Mouse (Mus musculus) CH12.LX (cell line): ENCODE measurements around the gene Etl4. TPM values are rescaled to one million over a fixed set of nuclear protein-coding genes. Genes with fewer than 3 reads are reported as not detected.

Experiments
- DNase-seq: peaks from one replicate; pipeline ENCODE4 v3.0.0-alpha.2; 2013; ENCODE audit errors: extremely low read depth
- H3K27ac ChIP-seq: 2 replicates; pipeline ENCODE4 v1.5.1; 2012; ENCODE audit warnings: low read depth, mild to moderate bottlenecking, control low read depth, moderate library complexity; ENCODE audit not compliant: insufficient read depth
- H3K27me3 ChIP-seq: replicated peaks from 2 replicates; pipeline ENCODE3; 2012; ENCODE audit warnings: inconsistent platforms
- H3K36me3 ChIP-seq, 2 experiments: replicated peaks in 1 of 2; 2 replicates each; pipeline versions ENCODE3 to v1.6.1; 2012; ENCODE audit warnings: inconsistent platforms in 1 of 2, low read length in 1 of 2, mild to moderate bottlenecking in 1 of 2, mixed read lengths in 1 of 2, moderate library complexity in 1 of 2; ENCODE audit not compliant: control insufficient read depth in 1 of 2, insufficient read depth in 1 of 2
- H3K4me1 ChIP-seq, 2 experiments: 2 replicates each; pipeline ENCODE4 v1.6.1; 2012; ENCODE audit warnings: inconsistent platforms in 1 of 2, moderate library complexity in 1 of 2; ENCODE audit not compliant: insufficient read depth in 2 of 2, control insufficient read depth in 1 of 2
- H3K4me2 ChIP-seq: 2 replicates; pipeline ENCODE4 v1.6.1; 2012; ENCODE audit warnings: low read depth, mild to moderate bottlenecking, control low read depth; ENCODE audit not compliant: poor library complexity, insufficient read depth, severe bottlenecking
- H3K4me3 ChIP-seq, 3 experiments: fragments of 150-350 bp in 1 of 3; sonication (generic) in 1 of 3; replicated peaks in 1 of 3; 2 replicates each; pipeline versions ENCODE3 to v1.5.1; 2011 to 2012; ENCODE audit warnings: low read depth in 2 of 3, low read length in 2 of 3, mild to moderate bottlenecking in 2 of 3, moderate library complexity in 2 of 3, control low read depth in 1 of 3, improper control_type of control experiment in 1 of 3, inconsistent platforms in 1 of 3, mixed read lengths in 1 of 3; ENCODE audit not compliant: poor library complexity in 1 of 3
- H3K79me2 ChIP-seq: replicated peaks from 2 replicates; pipeline ENCODE4 v1.6.1; 2012; ENCODE audit warnings: mild to moderate bottlenecking, moderate library complexity; ENCODE audit not compliant: control insufficient read depth, poor library complexity, insufficient read depth, severe bottlenecking; ENCODE audit errors: extremely low read depth
- H3K9ac ChIP-seq: 2 replicates; pipeline ENCODE4 v1.6.1; 2012; ENCODE audit warnings: low read depth, mild to moderate bottlenecking, control low read depth, moderate library complexity; ENCODE audit not compliant: insufficient read depth
- H3K9me3 ChIP-seq: replicated peaks from 2 replicates; pipeline ENCODE3; 2012; ENCODE audit warnings: low read length, inconsistent platforms, mixed read lengths
- BHLHE40 ChIP-seq: IDR thresholded peaks from 2 replicates; pipeline ENCODE4 v1.6.1; 2011; ENCODE audit warnings: mild to moderate bottlenecking, low read depth, low read length, improper control_type of control experiment
- CHD1 ChIP-seq: IDR thresholded peaks from 2 replicates; pipeline ENCODE4 v1.6.1; 2012; ENCODE audit warnings: low read depth, low read length, improper control_type of control experiment, inconsistent platforms
- E2F4 ChIP-seq: IDR thresholded peaks from 2 replicates; pipeline ENCODE4 v1.6.1; 2011; ENCODE audit warnings: low read depth, low read length, improper control_type of control experiment; ENCODE audit not compliant: insufficient replicate concordance
- ELF1 ChIP-seq: IDR thresholded peaks from 2 replicates; pipeline ENCODE4 v1.6.1; 2014; ENCODE audit warnings: low read depth, mild to moderate bottlenecking, inconsistent platforms, low read length, improper control_type of control experiment
- EP300 ChIP-seq: IDR thresholded peaks from 2 replicates; pipeline ENCODE4 v1.6.1; 2011; ENCODE audit warnings: low read length, improper control_type of control experiment
- ETS1 ChIP-seq: conservative IDR thresholded peaks from 2 replicates; pipeline ENCODE4 v1.6.1; 2012; ENCODE audit warnings: low read depth, mild to moderate bottlenecking, inconsistent platforms, low read length, improper control_type of control experiment, moderate library complexity
- GABPA ChIP-seq: IDR thresholded peaks from 2 replicates; pipeline ENCODE4 v1.6.1; 2012; ENCODE audit warnings: low read depth, low read length, improper control_type of control experiment, inconsistent platforms; ENCODE audit not compliant: insufficient replicate concordance
- HCFC1 ChIP-seq: IDR thresholded peaks from 2 replicates; pipeline ENCODE4 v1.6.1; 2012; ENCODE audit warnings: low read depth, mild to moderate bottlenecking, inconsistent platforms, low read length, improper control_type of control experiment
- IRF4 ChIP-seq: IDR thresholded peaks from 2 replicates; pipeline ENCODE4 v1.6.1; 2014; ENCODE audit warnings: low read depth, mild to moderate bottlenecking, inconsistent platforms, low read length, improper control_type of control experiment
- JUN ChIP-seq: IDR thresholded peaks from 2 replicates; pipeline ENCODE4 v1.6.1; 2011; ENCODE audit warnings: low read depth, mild to moderate bottlenecking, low read length, improper control_type of control experiment, moderate library complexity; ENCODE audit not compliant: insufficient read depth
- JUND ChIP-seq: conservative IDR thresholded peaks from 2 replicates; pipeline ENCODE4 v1.6.1; 2011; ENCODE audit warnings: low read depth, low read length, improper control_type of control experiment
- KAT2A ChIP-seq: IDR thresholded peaks from 2 replicates; pipeline ENCODE4 v1.6.1; 2012; ENCODE audit warnings: low read length, improper control_type of control experiment, inconsistent platforms; ENCODE audit not compliant: insufficient replicate concordance
- MAX ChIP-seq: IDR thresholded peaks from 2 replicates; pipeline ENCODE4 v1.6.1; 2011; ENCODE audit warnings: low read length, improper control_type of control experiment
- MAZ ChIP-seq: IDR thresholded peaks from 2 replicates; pipeline ENCODE4 v1.6.1; 2012; ENCODE audit warnings: low read depth, mild to moderate bottlenecking, inconsistent platforms, low read length, improper control_type of control experiment, moderate library complexity
- MEF2A ChIP-seq: IDR thresholded peaks from 2 replicates; pipeline ENCODE4 v1.6.1; 2014; ENCODE audit warnings: low read depth, mild to moderate bottlenecking, inconsistent platforms, low read length, improper control_type of control experiment, borderline replicate concordance
- MXI1 ChIP-seq: IDR thresholded peaks from 2 replicates; pipeline ENCODE4 v1.6.1; 2011; ENCODE audit warnings: mild to moderate bottlenecking, low read depth, low read length, improper control_type of control experiment
- MYC ChIP-seq: IDR thresholded peaks from 2 replicates; pipeline ENCODE4 v1.6.1; 2011; ENCODE audit warnings: low read depth, mild to moderate bottlenecking, improper control_type of control experiment, low read length
- POLR2A ChIP-seq: IDR thresholded peaks from 2 replicates; pipeline ENCODE4 v1.6.1; 2011; ENCODE audit warnings: low read depth, mild to moderate bottlenecking, improper control_type of control experiment, low read length
- POLR2AphosphoS2 ChIP-seq: IDR thresholded peaks from 2 replicates; pipeline ENCODE4 v1.6.1; 2011; ENCODE audit warnings: low read depth, low read length, improper control_type of control experiment
- SIN3A ChIP-seq: IDR thresholded peaks from 2 replicates; pipeline ENCODE4 v1.6.1; 2012; ENCODE audit warnings: low read length, improper control_type of control experiment, inconsistent platforms
- TCF12 ChIP-seq: IDR thresholded peaks from 2 replicates; pipeline ENCODE4 v1.6.1; 2014; ENCODE audit warnings: low read depth, mild to moderate bottlenecking, inconsistent platforms, low read length, improper control_type of control experiment
- USF1 ChIP-seq: IDR thresholded peaks from 2 replicates; pipeline ENCODE4 v1.6.1; 2014; ENCODE audit warnings: low read depth, mild to moderate bottlenecking, inconsistent platforms, low read length, improper control_type of control experiment
- USF2 ChIP-seq: conservative IDR thresholded peaks from 2 replicates; pipeline ENCODE4 v1.6.1; 2011; ENCODE audit warnings: low read depth, low read length, improper control_type of control experiment
- ZC3H11A ChIP-seq: IDR thresholded peaks from 2 replicates; pipeline ENCODE4 v1.6.1; 2012; ENCODE audit warnings: low read depth, mild to moderate bottlenecking, inconsistent platforms, low read length, improper control_type of control experiment
- ZNF384 ChIP-seq: IDR thresholded peaks from 2 replicates; pipeline ENCODE4 v1.6.1; 2012; ENCODE audit warnings: low read depth, low read length, improper control_type of control experiment, inconsistent platforms
- dilution Hi-C: fragments of 300-500 bp; cut with MboI; formaldehyde crosslinking; loops from 2 replicates; pipeline ENCODE4 v1.14.3; 2020; ENCODE audit warnings: low sequenced_read_pairs; ENCODE audit not compliant: extremely low pct_unique_long_range_greater_than_20kb, extremely low pct_ligation_motif_present
- in situ Hi-C: fragments of 300-500 bp; cut with MboI; formaldehyde crosslinking; loops from 3 replicates; pipeline ENCODE4 v1.14.3; 2019; ENCODE audit warnings: low sequenced_read_pairs, low pct_ligation_motif_present, low pct_unique_long_range_greater_than_20kb, mixed read lengths
- polyA plus RNA-seq: library from polyadenylated mRNA; unstranded; fragments of >175 nt; gene quantifications from 2 replicates; pipeline ENCODE4 v1.2.1, GENCODE M21; 2012; ENCODE audit warnings: low read depth; ENCODE audit not compliant: insufficient read length
- total RNA-seq, 2 experiments: library from RNA; depleted of rRNA; stranded (reverse); fragments of 300-350 nt in 1 of 2; fragments of >200 nt in 1 of 2; gene quantifications; 2 replicates each; pipeline ENCODE4 v1.2.3; 2012 to 2014

Etl4 gene
- total and polyA plus RNA-seq, 3 experiments: 7.2 to 18.6 (median 11.7) TPM

- Histone ChIP-seq H3K27me3 (no peaks in the 10 kb centered on the region), H3K4me2 (peak overlapping the region; percentile 94), H3K9ac (peak overlapping the region; percentile 68; the same call in 1 of the 2 replicates), H3K4me1 (peaks cover 8 to 44% of the 10 kb centered on the region in 2 experiments; a peak in 3 of 4 replicates), H3K27ac (no peak overlapping the region), H3K79me2 (no peaks in the 10 kb centered on the region), H3K36me3 (no peaks in the 10 kb centered on the region), H3K9me3 (peaks cover 6% of the 10 kb centered on the region), H3K4me3 (peak overlapping the region in 2 of 3 experiments; percentile 18 to 56)
- dilution Hi-C loops: no loop called here
- in situ Hi-C loops: no loop called here
- TF ChIP-seq MEF2A (peak; percentile 95), HCFC1 (no peak), USF1 (no peak), TCF12 (peak; percentile 48; the same call in 1 of the 2 replicates), EP300 (peak; percentile 76), JUN (peak; percentile 27; the same call in 1 of the 2 replicates), IRF4 (peak; percentile 80), BHLHE40 (peak; percentile 58), ZNF384 (peak; percentile 72), ZC3H11A (no peak), MAX (peak; percentile 51; the same call in 1 of the 2 replicates), JUND (peak; percentile 44), USF2 (no peak), SIN3A (peak; percentile 60), MYC (peak; percentile 68), MXI1 (peak; percentile 25; the same call in 1 of the 2 replicates), CHD1 (peak; percentile 75), ETS1 (peak; percentile 85)
- DNase-seq: peak; percentile 82
Measured at GRCm38 (mm10) chr2:20547686-20548624, 638.4 kb downstream of the Etl4 start.

- peak overlapping the region in 1 of 3 experiments; percentile 22 for H3K4me3 ChIP-seq
- no peak overlapping the region for H3K27ac ChIP-seq
- H3K79me2 ChIP-seq: no peaks in the 10 kb centered on the region
- dilution Hi-C loops (no loop called here), in situ Hi-C loops (no loop called here)
- no peaks in the 10 kb centered on the region for H3K27me3 ChIP-seq
- H3K4me2 ChIP-seq: peak overlapping the region; percentile 92
- H3K9me3 ChIP-seq: peaks cover 4% of the 10 kb centered on the region
- H3K36me3 ChIP-seq: no peaks in the 10 kb centered on the region
- H3K9ac ChIP-seq: peak overlapping the region; percentile 68
- TF ChIP-seq ZNF384: no peak
- no peak for TF ChIP-seq POLR2A
- TF ChIP-seq MXI1: no peak
- no peak for TF ChIP-seq ETS1
- TF ChIP-seq MEF2A: no peak
- no peak for TF ChIP-seq GABPA
- no peak for TF ChIP-seq POLR2AphosphoS2
- no peak for TF ChIP-seq KAT2A
- no peak for TF ChIP-seq ELF1
- no peak for TF ChIP-seq MAZ
- no peak for TF ChIP-seq JUN
- no peak for TF ChIP-seq HCFC1
- no peak for TF ChIP-seq BHLHE40
- no peak for TF ChIP-seq USF1
- no peak for TF ChIP-seq E2F4
- no peak for DNase-seq
- peaks cover 12 to 44% of the 10 kb centered on the region in 2 experiments for H3K4me1 ChIP-seq
Measured at GRCm38 (mm10) chr2:20549065-20549464, 639.5 kb downstream of the Etl4 start.
